Mouse (Mus musculus) ES-E14 (cell line): ENCODE measurements at regions not wholly inside any gene's neighbourhood (a gene's known extent, or its start where the extent isn't known, plus 50 kb on each side); places are given as distances from the start of the nearest gene placed in this dataset.

Experiments
- DNase-seq: peaks from one replicate; pipeline ENCODE4 v3.0.0-alpha.2; 2013; ENCODE audit warnings: low read depth, low spot score
- H3K27ac ChIP-seq: 2 replicates; pipeline ENCODE4 v1.5.1; 2012; ENCODE audit warnings: low read depth, mild to moderate bottlenecking, low read length, moderate library complexity, mixed read lengths; ENCODE audit not compliant: poor library complexity, insufficient read depth, severe bottlenecking
- H3K36me3 ChIP-seq: 2 replicates; pipeline ENCODE4 v1.6.1; 2012; ENCODE audit warnings: mild to moderate bottlenecking, low read length, moderate library complexity, mixed read lengths; ENCODE audit not compliant: control insufficient read depth, poor library complexity, insufficient read depth, severe bottlenecking
- H3K4me1 ChIP-seq, 2 experiments: fragments of 150-350 bp in 1 of 2; sonication (generic) in 1 of 2; 2 replicates each; pipeline ENCODE4 v1.6.1; 2012; ENCODE audit warnings: low read length in 2 of 2, mild to moderate bottlenecking in 1 of 2, mixed read lengths in 1 of 2; ENCODE audit not compliant: control insufficient read depth in 2 of 2, insufficient read depth in 2 of 2, poor library complexity in 1 of 2
- H3K4me3 ChIP-seq, 2 experiments: fragments of 150-350 bp in 1 of 2; sonication (generic) in 1 of 2; 2 replicates each; pipeline ENCODE4 v1.5.1; 2012; ENCODE audit warnings: low read length in 2 of 2, low read depth in 1 of 2, mild to moderate bottlenecking in 1 of 2, mixed read lengths in 1 of 2; ENCODE audit not compliant: insufficient read depth in 1 of 2, poor library complexity in 1 of 2, severe bottlenecking in 1 of 2
- H3K9ac ChIP-seq: 2 replicates; pipeline ENCODE4 v1.6.1; 2012; ENCODE audit warnings: low read depth, mild to moderate bottlenecking, low read length, mixed read lengths; ENCODE audit not compliant: poor library complexity, insufficient read depth, severe bottlenecking
- H3K9me3 ChIP-seq: fragments of 150-350 bp; sonication (generic); 2 replicates; pipeline ENCODE4 v1.6.1; 2012; ENCODE audit warnings: low read depth, mild to moderate bottlenecking, low read length; ENCODE audit not compliant: control insufficient read depth, insufficient read depth
- CHD2 ChIP-seq: IDR thresholded peaks from 2 replicates; pipeline ENCODE4 v1.6.1; 2014; ENCODE audit warnings: mild to moderate bottlenecking, low read depth, low read length, inconsistent platforms
- HCFC1 ChIP-seq: IDR thresholded peaks from 2 replicates; pipeline ENCODE4 v1.6.1; 2012; ENCODE audit warnings: low read length, inconsistent platforms, borderline replicate concordance; ENCODE audit not compliant: insufficient read depth
- MAFK ChIP-seq: IDR thresholded peaks from 2 replicates; pipeline ENCODE4 v1.6.1; 2014; ENCODE audit warnings: mild to moderate bottlenecking, low read depth, low read length, inconsistent platforms; ENCODE audit not compliant: insufficient read depth
- ZC3H11A ChIP-seq: IDR thresholded peaks from 2 replicates; pipeline ENCODE4 v1.6.1; 2012; ENCODE audit warnings: low read depth, mild to moderate bottlenecking, inconsistent platforms, low read length, borderline replicate concordance
- ZNF384 ChIP-seq: IDR thresholded peaks from 2 replicates; pipeline ENCODE4 v1.6.1; 2012; ENCODE audit warnings: low read depth, low read length, inconsistent platforms
- in situ Hi-C, 2 experiments: fragments of 600-800 bp; cut with MboI; formaldehyde crosslinking; loops; one replicate each; pipeline ENCODE4 v1.15.1; 2025; ENCODE audit warnings: low sequenced_read_pairs in 2 of 2, inconsistent platforms in 1 of 2; ENCODE audit not compliant: unreplicated experiment in 2 of 2

DNA sequence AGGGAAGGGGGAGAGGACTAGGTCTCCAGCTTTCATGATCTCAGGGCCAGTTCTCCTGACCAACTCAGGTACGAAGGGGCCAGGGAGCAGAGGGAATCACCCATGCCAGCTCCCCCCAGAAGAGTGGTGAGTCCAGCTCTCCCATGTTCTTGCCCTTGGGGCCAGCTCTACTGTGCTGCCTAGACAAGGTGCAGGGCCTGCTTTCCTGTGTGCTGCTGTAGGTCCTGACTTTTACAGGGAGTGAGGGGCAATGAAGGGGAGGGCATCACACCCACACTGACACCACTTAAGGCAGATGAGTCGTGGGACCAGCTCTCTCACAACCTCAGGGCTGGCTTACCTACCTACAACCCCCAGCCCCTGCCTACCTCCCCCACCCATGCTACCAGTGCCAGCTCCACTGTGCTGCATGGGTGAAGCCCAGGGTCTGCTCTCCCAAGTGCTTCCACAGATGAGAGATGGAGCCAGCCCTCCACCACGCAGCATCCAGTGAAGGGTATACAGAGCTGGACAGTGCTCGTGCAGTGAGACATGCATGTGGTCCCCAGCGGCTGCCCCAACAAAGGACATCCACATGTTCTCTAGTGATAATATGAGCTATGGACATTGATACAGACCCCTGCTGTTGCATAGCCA is 210.1 kb upstream of the Map3k7 start:
- no peak for DNase-seq
- Histone ChIP-seq H3K9ac (no peak overlapping the region), H3K27ac (no peak overlapping the region), H3K4me1 (no peaks in the 10 kb centered on the region), H3K36me3 (no peaks in the 10 kb centered on the region), H3K9me3 (no peaks in the 10 kb centered on the region), H3K4me3 (no peak overlapping the region)
- TF ChIP-seq CHD2, result no peak
- no peak for TF ChIP-seq ZNF384
- TF ChIP-seq HCFC1, result no peak
- TF ChIP-seq MAFK, result no peak
- no peak for TF ChIP-seq ZC3H11A
- in situ Hi-C loops, result no loop called here

DNA sequence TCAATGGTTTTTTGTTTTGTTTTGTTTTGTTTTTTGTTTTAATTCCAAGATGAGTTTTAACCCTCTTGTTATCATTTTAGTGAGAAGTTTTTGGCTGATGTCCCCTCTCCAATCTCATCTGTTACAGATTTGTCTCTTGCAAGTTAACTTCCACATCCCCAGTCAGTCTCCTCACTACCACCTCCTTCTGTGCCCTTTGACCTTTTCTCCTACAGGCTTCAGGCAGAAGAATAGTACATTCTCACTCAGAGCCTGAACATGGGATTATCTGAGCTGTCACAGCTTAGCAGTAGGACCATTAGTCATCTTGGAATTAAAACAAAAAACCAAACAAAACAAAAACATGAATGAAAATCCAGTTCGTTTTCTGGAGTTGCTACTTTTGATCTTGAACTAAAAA is 206.8 kb upstream of the Map3k7 start:
- no peak for TF ChIP-seq ZC3H11A
- no peak for TF ChIP-seq CHD2
- no peak for TF ChIP-seq ZNF384
- no peak for TF ChIP-seq MAFK
- no peak for TF ChIP-seq HCFC1
- Histone ChIP-seq H3K27ac (no peak overlapping the region), H3K9me3 (no peaks in the 10 kb centered on the region), H3K36me3 (no peaks in the 10 kb centered on the region), H3K4me1 (no peaks in the 10 kb centered on the region), H3K4me3 (no peak overlapping the region), H3K9ac (no peak overlapping the region)
- no peak for DNase-seq
- in situ Hi-C loops, result no loop called here

DNA sequence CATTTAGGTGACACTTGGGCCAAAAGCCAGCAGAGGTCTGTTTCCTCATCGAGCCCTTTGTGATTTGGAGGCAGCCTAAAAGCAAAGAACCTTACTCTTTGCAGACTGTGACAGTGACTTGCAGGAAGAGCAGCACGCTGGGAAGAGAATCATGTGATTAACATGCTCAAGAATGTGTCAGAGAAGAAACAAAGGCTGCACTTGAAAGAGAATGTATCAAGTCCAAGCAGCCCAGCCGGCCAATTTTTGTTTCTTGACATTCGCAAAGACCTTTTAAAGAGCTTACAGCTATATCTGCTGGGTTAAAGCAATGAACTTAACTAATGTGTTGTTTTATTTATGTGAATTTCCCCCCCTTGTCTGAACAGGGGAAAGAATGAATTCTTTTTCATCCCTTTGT is 203.8 kb upstream of the Map3k7 start:
- Histone ChIP-seq H3K27ac (no peak overlapping the region), H3K9me3 (no peaks in the 10 kb centered on the region), H3K9ac (no peak overlapping the region), H3K4me3 (no peak overlapping the region), H3K4me1 (no peaks in the 10 kb centered on the region), H3K36me3 (no peaks in the 10 kb centered on the region)
- TF ChIP-seq MAFK, result no peak
- TF ChIP-seq ZC3H11A, result no peak
- no peak for TF ChIP-seq HCFC1
- TF ChIP-seq ZNF384, result no peak
- no peak for TF ChIP-seq CHD2
- in situ Hi-C loops, result no loop called here
- DNase-seq, result no peak

DNA sequence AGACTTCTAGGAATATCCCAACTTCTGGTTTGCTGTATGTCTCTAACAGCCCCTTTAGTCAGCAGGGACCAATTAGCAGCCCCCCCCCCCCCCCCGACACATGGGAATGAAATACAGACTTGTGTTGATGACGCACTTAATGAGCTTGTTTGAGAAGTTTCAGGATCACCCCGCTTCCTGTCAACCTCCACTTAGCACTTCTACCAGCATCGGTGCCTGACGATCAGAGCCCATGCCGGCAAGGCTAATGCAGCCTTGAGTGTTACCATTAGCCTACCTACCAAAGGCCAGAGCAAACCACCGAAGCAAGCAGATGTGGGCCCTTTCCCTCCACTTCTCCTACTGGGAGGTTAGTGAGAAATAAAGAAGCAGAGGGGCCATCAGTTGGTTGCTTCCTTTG is 201.7 kb upstream of the Map3k7 start:
- no peak for DNase-seq

More for the DNA sequence above, 201.7 kb upstream of the Map3k7 start:
- H3K9me3 ChIP-seq, result no peaks in the 10 kb centered on the region
- H3K27ac ChIP-seq, result no peak overlapping the region
- H3K4me1 ChIP-seq, result no peaks in the 10 kb centered on the region
- no peak overlapping the region for H3K9ac ChIP-seq
- TF ChIP-seq ZNF384 (no peak), HCFC1 (no peak), CHD2 (no peak), MAFK (no peak), ZC3H11A (no peak)
- H3K4me3 ChIP-seq, result no peak overlapping the region
- in situ Hi-C loops, result no loop called here
- H3K36me3 ChIP-seq, result no peaks in the 10 kb centered on the region
